Mouse (Mus musculus): ENCODE data around the gene Cyp2t4.
A peak's percentile ranks its signal among the peaks of the same experiment; 100 is the strongest.

Gene Cyp2t4

DNA sequence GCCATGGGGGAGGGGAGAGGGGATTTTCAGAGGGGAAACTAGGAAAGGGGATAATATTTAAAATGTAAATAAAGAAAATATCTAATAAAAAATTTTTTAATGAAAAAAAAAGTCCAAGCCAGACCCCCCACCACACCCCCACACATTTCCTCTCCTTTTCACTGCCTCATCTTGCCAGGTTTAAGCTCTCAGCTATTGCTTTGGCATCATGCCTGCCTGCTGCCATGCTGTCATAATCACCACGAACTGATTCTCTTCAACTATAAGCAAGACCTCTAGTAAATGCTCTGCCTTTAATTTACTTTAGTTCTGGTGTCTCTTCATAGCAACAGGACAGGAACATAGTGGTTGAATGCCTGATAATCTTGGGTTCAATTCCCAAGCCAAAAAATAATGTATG, 29.0 kb downstream of the Cyp2t4 start:
- peak in 1 of 2 experiments; percentile 29 for DNase-seq (ENCODE audit: low spot score in 2 of 2)

- no peak for DNase-seq (ENCODE audit: low spot score in 2 of 2)
Observed at GRCm38 (mm10) chr7:27184964-27185363, 31.4 kb downstream of the Cyp2t4 start.

DNA sequence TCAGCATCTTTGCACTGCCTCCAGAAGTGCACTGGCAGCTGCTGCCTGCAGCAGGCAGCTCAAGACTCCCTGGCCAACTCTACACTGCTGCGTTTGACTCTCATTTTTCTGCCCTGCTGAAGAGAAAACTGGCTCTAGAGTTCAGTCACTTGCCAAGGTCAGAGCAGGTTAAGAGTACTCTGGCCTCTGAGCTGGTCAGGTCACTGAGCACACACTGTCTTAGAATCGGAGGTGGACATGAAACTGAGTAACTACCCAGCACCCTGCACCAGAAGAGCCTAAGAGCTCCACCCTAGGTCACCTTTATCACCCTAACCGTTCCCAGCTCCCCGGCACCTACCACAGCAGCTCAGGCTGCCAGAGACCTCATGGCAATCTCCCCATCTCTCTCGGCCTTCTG, 32.5 kb downstream of the Cyp2t4 start:
- DNase-seq (ENCODE audit: low spot score in 2 of 2), result no peak

GRCm38 (mm10) chr7:27189271-27189931, 35.9 kb downstream of the Cyp2t4 start:
- DNase-seq (ENCODE audit: low spot score in 2 of 2), result no peak

DNA sequence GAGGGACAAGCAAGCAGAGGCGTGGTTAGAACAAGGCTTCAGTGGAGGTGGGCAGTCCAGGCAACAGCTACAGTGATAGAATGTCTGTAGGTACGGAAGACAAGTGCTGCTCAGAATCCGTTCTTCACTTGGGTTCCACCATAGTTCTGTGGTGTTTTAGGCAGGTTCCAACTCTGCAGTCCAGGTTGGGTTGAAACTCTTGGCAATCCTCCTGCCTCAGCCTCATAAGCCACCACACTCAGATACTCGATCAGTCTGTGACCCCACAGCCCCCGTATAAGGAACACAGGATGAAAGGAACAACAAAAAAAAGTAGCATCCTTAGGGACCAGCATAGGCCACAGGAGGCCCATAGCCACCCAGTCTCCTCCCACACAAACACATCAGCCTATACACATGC, 38.9 kb downstream of the Cyp2t4 start:
- no peak for DNase-seq (ENCODE audit: low spot score in 2 of 2)

DNA sequence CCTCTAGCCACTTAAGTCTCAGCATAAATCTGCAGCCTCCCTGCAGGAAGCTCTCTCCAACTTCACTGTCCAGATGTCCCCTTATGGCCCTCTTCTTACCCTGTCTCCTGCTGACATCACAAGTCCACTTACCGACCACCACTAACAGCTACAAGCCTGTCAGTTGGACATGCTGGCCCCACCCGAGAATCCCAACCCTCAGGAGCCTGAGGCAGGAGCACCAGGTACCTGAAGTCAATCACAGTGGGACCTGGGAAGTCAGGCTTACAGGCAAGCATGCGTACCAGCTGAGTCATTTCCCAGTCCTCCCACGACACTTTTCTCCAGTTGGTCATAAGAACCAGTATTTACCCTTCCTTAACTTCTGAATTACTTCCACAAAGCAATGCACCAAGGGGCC, 40.2 kb downstream of the Cyp2t4 start:
- no peak for DNase-seq (ENCODE audit: low spot score in 2 of 2)

GRCm38 (mm10) chr7:27195681-27196611, 42.4 kb downstream of the Cyp2t4 start, which contains the start of the genes BC024978 and Snrpa:
Gene BC024978 (plus strand): TSS chr7:27195781.
Gene Snrpa (minus strand): TSS chr7:27196271.
- peak; percentile 98 to 100 for DNase-seq (ENCODE audit: low spot score in 2 of 2)

GRCm38 (mm10) chr7:27197136-27197535, 43.6 kb downstream of the Cyp2t4 start:
- no peak for DNase-seq (ENCODE audit: low spot score in 2 of 2)

DNA sequence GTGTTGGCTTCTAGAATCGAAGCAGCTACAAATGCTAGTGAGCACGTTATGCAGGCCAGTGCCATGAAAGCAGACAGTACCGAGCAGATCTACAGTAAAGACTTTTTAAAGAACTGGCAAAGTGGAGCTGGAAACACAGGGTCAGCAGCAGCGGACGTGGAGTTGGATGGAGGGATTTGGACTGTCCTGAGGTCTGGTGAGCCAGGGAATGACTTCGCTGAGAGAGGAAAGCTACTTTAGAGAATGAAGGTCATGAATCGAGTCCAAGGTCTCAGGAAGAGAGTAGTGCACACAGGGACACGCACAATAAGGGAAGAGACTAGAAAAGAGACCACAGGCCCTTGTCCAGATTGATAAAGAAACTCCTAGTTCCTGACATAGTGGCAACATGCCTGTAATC, 44.1 kb downstream of the Cyp2t4 start:
- no peak for DNase-seq (ENCODE audit: low spot score in 2 of 2)

DNA sequence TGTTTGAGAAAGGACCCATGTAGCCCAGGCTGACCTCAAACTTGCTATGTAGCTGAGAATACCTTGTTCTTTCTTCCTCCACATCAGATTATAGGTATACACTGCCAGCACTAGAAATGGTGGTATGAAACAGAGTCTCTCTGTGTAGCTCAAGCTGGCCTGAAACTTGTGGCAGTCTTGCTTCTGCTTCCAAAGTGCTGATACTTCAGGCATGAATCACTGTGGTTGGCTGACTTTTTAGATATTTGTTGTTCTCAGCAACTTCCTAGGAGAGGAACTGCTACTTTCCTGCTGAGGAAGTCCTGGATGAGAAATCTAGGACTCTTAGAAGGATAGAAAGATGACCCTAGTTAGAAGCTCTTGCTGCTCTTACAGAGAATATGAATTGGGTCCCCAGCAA, 44.8 kb downstream of the Cyp2t4 start:
- no peak for DNase-seq (ENCODE audit: low spot score in 2 of 2)

GRCm38 (mm10) chr7:27198779-27199178, 45.3 kb downstream of the Cyp2t4 start:
- DNase-seq (ENCODE audit: low spot score in 2 of 2), result no peak

GRCm38 (mm10) chr7:27203730-27204449, 50.4 kb downstream of the Cyp2t4 start:
- no peak for DNase-seq (ENCODE audit: low spot score in 2 of 2)

All from right cerebral cortex, postnatal 10 days (tissue).